Mouse (Mus musculus): Measurements from ENCODE around the gene Ptpru. TPM values are rescaled to one million over a fixed set of nuclear protein-coding genes. Genes with fewer than 3 reads are reported as not detected.
A peak's percentile ranks its signal among the peaks of the same experiment; 100 is the strongest.

Ptpru gene
- polyA plus RNA-seq, 1 experiment from 2014 or later = 27.5 TPM

GRCm38 (mm10) chr4:131798968-131799367 is 39.1 kb downstream of the Ptpru start:
- H3K36me3 ChIP-seq (ENCODE audit: insufficient read depth, low read length) = 0 out of 2 replicates have a peak, but pooled peaks cover 3% of the 10 kb centered on the region
- H3K4me1 ChIP-seq (replicated peaks; ENCODE audit: insufficient read depth, low read length) = no peaks in the 10 kb centered on the region
- ATAC-seq (replicated peaks; ENCODE audit: low FRiP score, low read depth) = no peak

DNA sequence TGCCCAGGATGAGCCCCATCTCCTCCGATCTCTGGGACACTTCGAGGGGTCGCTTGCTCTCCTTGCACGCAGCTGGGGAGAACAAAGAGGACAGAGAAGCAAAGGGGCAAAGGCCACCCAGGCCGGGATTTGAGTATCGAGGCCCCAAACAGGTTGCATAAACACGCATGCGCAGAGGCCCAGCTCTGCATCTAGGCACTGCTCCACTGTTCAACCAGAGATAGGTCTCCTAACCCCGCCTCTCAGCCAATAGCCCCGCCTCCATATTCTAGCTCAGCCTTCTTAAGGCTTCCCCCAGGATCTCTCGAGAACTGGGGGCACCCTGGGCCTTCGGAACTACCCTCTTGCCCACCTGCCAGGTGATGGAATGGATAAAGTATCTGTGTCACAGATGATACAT is 40.2 kb downstream of the Ptpru start:
- Histone ChIP-seq H3K4me2 (ENCODE audit: low read length) (no peak overlapping the region), H3K9ac (ENCODE audit: low read depth, low read length) (no peak overlapping the region), H3K4me1 (replicated peaks; ENCODE audit: insufficient read depth, low read length) (no peaks in the 10 kb centered on the region), H3K27ac (no peak overlapping the region), H3K4me3 (replicated peaks; ENCODE audit: low read depth, low read length) (no peak overlapping the region), H3K27me3 (ENCODE audit: insufficient read depth, low read length) (no peaks in the 10 kb centered on the region), H3K9me3 (replicated peaks; ENCODE audit: low read length) (no peaks in the 10 kb centered on the region), H3K36me3 (ENCODE audit: insufficient read depth, low read length) (peaks cover 7% of the 10 kb centered on the region; the same call in 1 of the 2 replicates)
- DNase-seq (ENCODE audit: low spot score) (no peak), ATAC-seq (replicated peaks; ENCODE audit: low FRiP score, low read depth) (no peak)
- 76% methylated on average over 12 of the region's 12 CpGs for WGBS
- TF ChIP-seq CTCF (IDR thresholded peaks at IDR 0.05; ENCODE audit: low read depth) = no peak

More at GRCm38 (mm10) chr4:131798968-131799367, 39.1 kb downstream of the Ptpru start:
- Histone ChIP-seq H3K4me2 (ENCODE audit: low read length) (no peak overlapping the region), H3K4me3 (replicated peaks; ENCODE audit: low read depth, low read length) (no peak overlapping the region), H3K27ac (no peak overlapping the region), H3K9me3 (replicated peaks; ENCODE audit: low read length) (no peaks in the 10 kb centered on the region), H3K9ac (ENCODE audit: low read depth, low read length) (no peak overlapping the region), H3K27me3 (ENCODE audit: insufficient read depth, low read length) (no peaks in the 10 kb centered on the region)
- 68% methylated on average over 3 of the region's 4 CpGs for WGBS
- peak; percentile 22 for DNase-seq (ENCODE audit: low spot score)
- no peak for TF ChIP-seq CTCF (IDR thresholded peaks at IDR 0.05; ENCODE audit: low read depth)

- TF ChIP-seq CTCF (IDR thresholded peaks at IDR 0.05; ENCODE audit: low read depth) = no peak
- Histone ChIP-seq H3K27ac (no peak overlapping the region), H3K27me3 (ENCODE audit: insufficient read depth, low read length) (no peaks in the 10 kb centered on the region), H3K9me3 (replicated peaks; ENCODE audit: low read length) (no peaks in the 10 kb centered on the region), H3K9ac (ENCODE audit: low read depth, low read length) (no peak overlapping the region), H3K4me3 (replicated peaks; ENCODE audit: low read depth, low read length) (no peak overlapping the region), H3K36me3 (ENCODE audit: insufficient read depth, low read length) (peaks cover 7% of the 10 kb centered on the region; the same call in 1 of the 2 replicates), H3K4me1 (replicated peaks; ENCODE audit: insufficient read depth, low read length) (no peaks in the 10 kb centered on the region), H3K4me2 (ENCODE audit: low read length) (no peak overlapping the region)
- ATAC-seq (replicated peaks; ENCODE audit: low FRiP score, low read depth) (no peak), DNase-seq (ENCODE audit: low spot score) (no peak)
- 84% methylated on average over 7 of the region's 7 CpGs for WGBS
These were observed 40.6 kb downstream of the Ptpru start for GRCm38 (mm10) chr4:131797483-131797882.

- Histone ChIP-seq H3K4me2 (ENCODE audit: low read length) (no peak overlapping the region), H3K27ac (no peak overlapping the region), H3K4me3 (replicated peaks; ENCODE audit: low read depth, low read length) (no peak overlapping the region), H3K9ac (ENCODE audit: low read depth, low read length) (no peak overlapping the region), H3K36me3 (ENCODE audit: insufficient read depth, low read length) (peaks cover 7% of the 10 kb centered on the region; the same call in 1 of the 2 replicates), H3K27me3 (ENCODE audit: insufficient read depth, low read length) (no peaks in the 10 kb centered on the region), H3K9me3 (replicated peaks; ENCODE audit: low read length) (no peaks in the 10 kb centered on the region), H3K4me1 (replicated peaks; ENCODE audit: insufficient read depth, low read length) (no peaks in the 10 kb centered on the region)
- DNase-seq (ENCODE audit: low spot score) (no peak), ATAC-seq (replicated peaks; ENCODE audit: low FRiP score, low read depth) (no peak)
- 78% methylated on average over 14 of the region's 14 CpGs for WGBS
- TF ChIP-seq CTCF (IDR thresholded peaks at IDR 0.05; ENCODE audit: low read depth) = no peak
These were observed 41.6 kb downstream of the Ptpru start for GRCm38 (mm10) chr4:131796312-131797080.

DNA sequence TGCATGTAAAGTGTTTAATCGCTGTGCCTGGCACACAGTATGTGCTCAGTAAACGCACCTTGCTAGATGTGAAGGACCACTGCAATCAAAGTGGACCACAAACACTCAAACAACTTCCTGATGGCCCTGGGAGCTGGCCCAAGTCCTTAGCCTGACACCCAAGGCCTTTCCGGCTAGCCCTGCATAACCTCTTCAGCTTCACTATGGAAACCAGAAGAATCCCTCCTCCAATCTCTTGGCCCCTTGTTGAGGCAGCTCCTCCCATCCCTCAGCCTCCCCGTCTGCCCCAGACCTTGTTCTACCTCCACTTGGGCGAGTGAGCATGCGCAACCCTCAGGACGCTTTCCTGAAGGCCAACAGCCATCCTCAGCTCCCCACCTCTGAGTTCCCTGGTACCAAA is 51.3 kb downstream of the Ptpru start:
- Histone ChIP-seq H3K27ac (no peak overlapping the region), H3K9me3 (replicated peaks; ENCODE audit: low read length) (no peaks in the 10 kb centered on the region), H3K4me2 (ENCODE audit: low read length) (no peak overlapping the region), H3K27me3 (ENCODE audit: insufficient read depth, low read length) (no peaks in the 10 kb centered on the region), H3K9ac (ENCODE audit: low read depth, low read length) (no peak overlapping the region), H3K36me3 (ENCODE audit: insufficient read depth, low read length) (0 out of 2 replicates have a peak, but pooled peaks cover 3% of the 10 kb centered on the region), H3K4me3 (replicated peaks; ENCODE audit: low read depth, low read length) (no peak overlapping the region), H3K4me1 (replicated peaks; ENCODE audit: insufficient read depth, low read length) (0 out of 2 replicates have a peak, but pooled peaks cover 4% of the 10 kb centered on the region)
- no peak for ATAC-seq (replicated peaks; ENCODE audit: low FRiP score, low read depth)
- WGBS = 87% methylated on average over 7 of the region's 7 CpGs
- no peak for TF ChIP-seq CTCF (IDR thresholded peaks at IDR 0.05; ENCODE audit: low read depth)
- no peak for DNase-seq (ENCODE audit: low spot score)

DNA sequence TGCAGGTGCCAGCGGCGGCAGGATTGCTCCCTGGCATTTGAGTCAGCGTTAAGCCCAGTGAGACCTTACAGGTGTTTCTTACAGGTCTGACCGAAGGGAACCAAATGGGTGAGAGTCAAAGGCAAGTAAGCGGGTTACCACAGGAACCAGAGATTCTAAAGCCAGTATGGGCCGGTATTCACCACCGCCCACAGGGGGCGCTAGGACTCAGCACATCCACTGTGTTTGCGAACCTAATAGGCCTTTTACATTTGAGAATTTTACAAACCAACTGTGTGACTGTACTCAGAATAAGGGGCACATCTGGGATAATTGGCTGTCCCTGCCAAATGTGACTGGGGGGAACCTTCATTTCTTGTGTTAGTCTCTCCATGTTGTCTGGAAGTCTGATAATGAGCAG is 54.1 kb downstream of the Ptpru start:
- Histone ChIP-seq H3K9ac (ENCODE audit: low read depth, low read length) (no peak overlapping the region), H3K9me3 (replicated peaks; ENCODE audit: low read length) (no peaks in the 10 kb centered on the region), H3K4me2 (ENCODE audit: low read length) (no peak overlapping the region), H3K4me1 (replicated peaks; ENCODE audit: insufficient read depth, low read length) (0 out of 2 replicates have a peak, but pooled peaks cover 4% of the 10 kb centered on the region), H3K27ac (no peak overlapping the region), H3K27me3 (ENCODE audit: insufficient read depth, low read length) (no peaks in the 10 kb centered on the region), H3K36me3 (ENCODE audit: insufficient read depth, low read length) (0 out of 2 replicates have a peak, but pooled peaks cover 3% of the 10 kb centered on the region), H3K4me3 (replicated peaks; ENCODE audit: low read depth, low read length) (no peak overlapping the region)
- peak; percentile 85 for DNase-seq (ENCODE audit: low spot score)
- WGBS = 23% methylated on average over 9 of the region's 9 CpGs
- peak; percentile 76 for TF ChIP-seq CTCF (IDR thresholded peaks at IDR 0.05; ENCODE audit: low read depth)
- no peak for ATAC-seq (replicated peaks; ENCODE audit: low FRiP score, low read depth)
